Mouse (Mus musculus) embryonic facial prominence, embryonic 14.5 days (tissue): ENCODE results near the gene Grin2b. TPM values are rescaled to one million over a fixed set of nuclear protein-coding genes. Genes with fewer than 3 reads are reported as not detected.

Experiments
- ATAC-seq: fragments of 200-750 bp; cut with Nextera tagmentation; 2 replicates; pipeline ENCODE4 v1.8.0; 2017; ENCODE audit warnings: low read depth, moderate number of reproducible peaks, moderate TSS enrichment
- DNase-seq: peaks from one replicate; pipeline ENCODE4 v3.0.0-alpha.2; 2015; ENCODE audit warnings: low spot score
- H3K27ac ChIP-seq: fragments of 300-500 bp; sonication (generic); replicated peaks from 2 replicates; pipeline ENCODE4 v1.5.1; 2014; ENCODE audit warnings: low read depth, mild to moderate bottlenecking, low read length, moderate library complexity
- H3K27me3 ChIP-seq: fragments of 300-500 bp; sonication (generic); replicated peaks from 2 replicates; pipeline ENCODE4 v1.6.1; 2014; ENCODE audit warnings: low read length; ENCODE audit not compliant: control insufficient read depth, insufficient read depth
- H3K36me3 ChIP-seq: fragments of 300-500 bp; sonication (generic); 2 replicates; pipeline ENCODE4 v1.6.1; 2014; ENCODE audit warnings: low read length, mixed read lengths; ENCODE audit not compliant: control insufficient read depth, insufficient read depth
- H3K4me1 ChIP-seq: fragments of 300-500 bp; sonication (generic); 2 replicates; pipeline ENCODE4 v1.6.1; 2014; ENCODE audit warnings: antibody characterized with exemption, low read length; ENCODE audit not compliant: control insufficient read depth, insufficient read depth
- H3K4me2 ChIP-seq: fragments of 300-500 bp; sonication (generic); 2 replicates; pipeline ENCODE4 v1.6.1; 2014; ENCODE audit warnings: low read depth, mild to moderate bottlenecking, low read length, moderate library complexity, mixed read lengths
- H3K4me3 ChIP-seq: fragments of 300-500 bp; sonication (generic); 2 replicates; pipeline ENCODE4 v1.5.1; 2014; ENCODE audit warnings: low read depth, mild to moderate bottlenecking, low read length
- H3K9ac ChIP-seq: fragments of 300-500 bp; sonication (generic); 2 replicates; pipeline ENCODE4 v1.6.1; 2014; ENCODE audit warnings: low read depth, mild to moderate bottlenecking, low read length, moderate library complexity, mixed read lengths
- H3K9me3 ChIP-seq: fragments of 300-500 bp; sonication (generic); 2 replicates; pipeline ENCODE4 v1.6.1; 2016; ENCODE audit warnings: low read length; ENCODE audit not compliant: control insufficient read depth
- WGBS: fragments of 180-500 bp; shearing (Covaris S2); extraction: QIAGEN DNeasy Blood & Tissue Kit; methylation state at CpG from one replicate; pipeline ENCODE4 v1.1.7; 2014; 5-methylcytosine and 5-hydroxymethylcytosine counted together
- polyA plus RNA-seq: library from polyadenylated mRNA; unstranded; fragments of >200 nt; fragmentation: Nextera tagmentation; extraction: Ambion mirVana; gene quantifications from 2 replicates; pipeline ENCODE4 v1.2.1, GENCODE M21; 2014

The Grin2b gene
- polyA plus RNA-seq, 1 experiment from 2014 or later = 2.1 TPM

DNA sequence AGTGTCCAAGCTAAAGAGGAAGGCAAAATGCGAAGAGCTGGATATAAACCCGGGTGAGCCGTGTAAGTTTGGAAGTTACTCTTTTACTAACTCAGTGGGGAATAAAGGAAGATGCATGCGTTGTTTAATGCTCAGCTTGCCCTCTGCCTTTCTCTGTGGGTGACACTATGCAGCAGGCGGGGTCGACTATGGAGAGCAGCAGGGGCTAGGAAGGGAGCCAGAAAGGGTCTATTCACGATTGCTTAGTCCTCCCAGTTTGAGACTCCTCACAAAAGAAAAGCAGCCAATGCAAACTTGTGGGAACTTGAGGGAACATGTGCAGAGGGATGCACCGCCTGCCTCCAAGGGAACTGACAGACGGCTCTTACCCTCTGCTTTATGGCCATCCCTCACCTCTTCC lies 211.5 kb downstream of the Grin2b start:
- DNase-seq (no peak), ATAC-seq (no peak)
- H3K4me3 ChIP-seq = no peak overlapping the region
- no peaks in the 10 kb centered on the region for H3K4me1 ChIP-seq
- no peak overlapping the region for H3K27ac ChIP-seq
- H3K27me3 ChIP-seq = no peaks in the 10 kb centered on the region
- 0 out of 2 replicates have a peak, but pooled peaks cover 10% of the 10 kb centered on the region for H3K9me3 ChIP-seq
- no peak overlapping the region for H3K9ac ChIP-seq
- no peaks in the 10 kb centered on the region for H3K36me3 ChIP-seq
- no peak overlapping the region for H3K4me2 ChIP-seq
- WGBS = 51% methylated on average over 9 of the region's 9 CpGs

DNA sequence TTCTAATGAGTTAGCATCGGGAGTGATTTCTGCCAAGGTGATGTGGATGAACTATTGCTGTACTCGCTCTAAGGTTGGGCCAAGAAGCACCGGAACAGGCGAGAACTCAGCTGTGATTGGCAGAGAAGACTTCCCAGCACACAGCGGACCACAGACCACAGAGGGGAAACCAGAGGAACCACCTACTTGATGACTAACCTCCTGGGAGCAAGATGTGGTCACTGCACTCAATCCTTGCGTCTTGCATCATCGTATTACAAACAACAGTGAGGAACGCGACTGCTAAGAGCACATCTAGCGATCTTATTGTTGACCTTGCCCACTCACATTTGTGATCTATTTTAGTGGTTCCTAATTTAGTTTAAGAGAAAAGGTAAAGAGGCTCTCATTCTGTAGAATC lies 213.7 kb downstream of the Grin2b start:
- WGBS = 92% methylated on average over 10 of the region's 10 CpGs
- no peak overlapping the region for H3K4me2 ChIP-seq

DNA sequence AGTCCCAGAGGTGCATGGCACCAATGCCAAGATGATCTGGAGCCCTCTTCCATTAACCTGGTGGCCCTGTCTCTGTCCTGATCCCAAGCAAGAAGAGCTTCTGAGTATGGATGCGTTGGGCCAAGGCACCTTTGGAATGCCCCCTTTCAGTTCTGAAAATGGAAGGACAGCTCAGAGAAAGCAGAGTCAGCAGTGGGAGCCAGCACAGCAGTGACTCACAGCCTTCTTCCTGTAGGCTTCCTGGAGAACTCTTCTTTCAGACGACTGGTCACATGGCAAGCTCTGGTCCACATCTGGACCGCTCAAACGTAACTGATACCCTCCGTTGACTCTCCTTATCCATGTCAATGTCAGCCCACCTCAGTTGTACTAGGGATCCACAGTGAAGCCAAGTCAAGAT lies 221.6 kb downstream of the Grin2b start:
- Histone ChIP-seq H3K9me3 (no peaks in the 10 kb centered on the region), H3K4me1 (no peaks in the 10 kb centered on the region), H3K27me3 (no peaks in the 10 kb centered on the region), H3K4me3 (no peak overlapping the region), H3K9ac (no peak overlapping the region), H3K4me2 (no peak overlapping the region), H3K36me3 (no peaks in the 10 kb centered on the region), H3K27ac (no peak overlapping the region)
- 69% methylated on average over 5 of the region's 5 CpGs for WGBS
- ATAC-seq = no peak
- DNase-seq = no peak

More for the DNA sequence above, 213.7 kb downstream of the Grin2b start:
- Histone ChIP-seq H3K27me3 (no peaks in the 10 kb centered on the region), H3K4me3 (no peak overlapping the region), H3K36me3 (no peaks in the 10 kb centered on the region), H3K9me3 (0 out of 2 replicates have a peak, but pooled peaks cover 10% of the 10 kb centered on the region), H3K9ac (no peak overlapping the region), H3K4me1 (no peaks in the 10 kb centered on the region), H3K27ac (no peak overlapping the region)
- DNase-seq = peak; percentile 28
- no peak for ATAC-seq

DNA sequence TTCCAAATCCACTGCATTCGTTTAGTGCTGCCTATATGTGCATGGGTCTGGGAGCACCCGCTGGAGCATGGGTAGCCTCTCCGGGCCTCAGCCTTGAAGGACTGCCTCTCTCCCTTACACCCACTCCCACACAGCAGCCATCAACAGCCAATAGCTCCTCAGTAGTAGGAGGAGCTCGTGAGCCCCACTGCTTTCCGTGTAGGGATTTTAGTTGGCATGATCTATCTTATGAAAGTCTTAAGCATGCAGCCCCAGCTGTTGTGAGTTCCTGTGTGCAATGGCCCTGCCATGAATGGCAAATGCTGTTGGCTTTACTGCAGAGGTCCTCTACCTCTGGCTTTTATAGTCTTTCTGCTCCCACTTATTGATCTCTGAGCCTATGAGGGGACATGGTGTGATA lies 227.8 kb downstream of the Grin2b start:
- H3K27ac ChIP-seq = no peak overlapping the region
- ATAC-seq = no peak
- 84% methylated on average over 5 of the region's 5 CpGs for WGBS

DNA sequence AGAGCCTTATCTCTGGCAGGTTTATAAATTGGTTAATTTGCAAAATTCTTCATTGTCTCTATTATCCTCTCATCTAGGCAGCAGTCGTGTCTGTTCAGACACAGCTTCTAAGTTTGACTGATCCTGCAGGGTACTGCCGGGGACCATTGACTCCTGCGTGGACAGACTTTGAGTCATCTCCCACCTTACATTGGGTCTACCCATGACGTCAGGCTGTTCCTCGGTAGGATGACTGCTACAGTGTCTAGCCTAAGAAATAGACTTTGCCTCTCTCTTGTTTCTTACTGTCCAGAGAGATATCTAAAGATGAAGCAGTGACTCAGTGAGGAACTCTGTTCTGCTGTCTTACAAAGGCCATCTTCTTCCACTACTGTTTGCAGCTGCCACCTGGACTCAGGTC lies 229.0 kb downstream of the Grin2b start:
- H3K4me3 ChIP-seq = no peak overlapping the region
- H3K36me3 ChIP-seq = no peaks in the 10 kb centered on the region
- no peak for ATAC-seq
- DNase-seq = no peak
- H3K9me3 ChIP-seq = no peaks in the 10 kb centered on the region
- no peaks in the 10 kb centered on the region for H3K27me3 ChIP-seq
- no peak overlapping the region for H3K4me2 ChIP-seq
- no peak overlapping the region for H3K27ac ChIP-seq
- no peak overlapping the region for H3K9ac ChIP-seq
- WGBS = 83% methylated on average over 5 of the region's 5 CpGs
- no peaks in the 10 kb centered on the region for H3K4me1 ChIP-seq

More for the DNA sequence above, 227.8 kb downstream of the Grin2b start:
- Histone ChIP-seq H3K4me2 (no peak overlapping the region), H3K9ac (no peak overlapping the region), H3K4me1 (no peaks in the 10 kb centered on the region), H3K27me3 (no peaks in the 10 kb centered on the region), H3K9me3 (no peaks in the 10 kb centered on the region), H3K4me3 (no peak overlapping the region), H3K36me3 (no peaks in the 10 kb centered on the region)
- DNase-seq = no peak

DNA sequence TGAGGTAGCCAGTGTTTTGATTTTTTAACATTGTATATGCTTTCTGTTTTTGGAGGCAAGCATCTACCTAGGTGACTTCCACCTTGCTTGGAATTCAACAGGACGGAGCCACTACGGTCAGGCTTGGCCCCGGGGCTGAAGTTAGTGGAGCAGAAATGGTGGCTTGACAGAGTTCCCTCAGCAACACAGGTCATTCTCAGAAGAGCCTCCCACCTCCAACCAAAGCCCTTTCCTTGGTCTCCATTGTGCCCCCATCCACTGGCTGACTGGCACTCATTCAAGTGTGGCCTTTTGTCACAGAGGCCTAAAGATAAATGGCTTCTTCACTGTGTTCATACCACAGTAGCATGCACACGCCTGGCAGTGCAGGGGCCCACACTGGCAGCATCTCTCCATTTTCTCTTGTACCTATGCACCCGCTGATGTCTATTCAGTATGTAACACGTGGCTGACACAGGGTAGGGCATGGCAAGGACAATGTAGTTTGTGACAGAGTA lies 230.1 kb downstream of the Grin2b start:
- Histone ChIP-seq H3K4me3 (no peak overlapping the region), H3K36me3 (no peaks in the 10 kb centered on the region), H3K9me3 (no peaks in the 10 kb centered on the region), H3K27ac (no peak overlapping the region), H3K9ac (no peak overlapping the region), H3K4me1 (no peaks in the 10 kb centered on the region), H3K4me2 (no peak overlapping the region), H3K27me3 (no peaks in the 10 kb centered on the region)
- no peak for ATAC-seq
- WGBS = 88% methylated on average over 6 of the region's 6 CpGs
- no peak for DNase-seq

DNA sequence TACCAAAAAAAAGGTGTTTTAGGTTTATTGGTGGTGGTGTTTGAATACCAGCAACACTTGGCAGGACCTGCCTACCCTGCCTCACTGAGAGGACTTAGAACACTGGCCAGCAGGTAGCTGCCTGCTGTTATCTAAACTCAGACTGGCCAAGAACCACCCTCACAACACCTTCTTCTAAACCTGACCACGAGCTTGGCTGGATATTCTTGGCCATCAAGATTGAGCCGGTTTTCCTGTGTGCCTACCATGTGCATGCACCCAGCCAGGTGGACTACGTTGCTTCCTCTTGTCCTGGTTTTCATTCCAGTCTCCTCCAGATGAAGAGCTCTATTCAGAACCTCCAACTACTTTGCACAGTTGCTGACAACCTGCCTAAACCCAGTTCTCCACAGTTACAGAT lies 240.4 kb downstream of the Grin2b start:
- no peaks in the 10 kb centered on the region for H3K9me3 ChIP-seq
- H3K9ac ChIP-seq = no peak overlapping the region
- no peaks in the 10 kb centered on the region for H3K27me3 ChIP-seq
- no peak overlapping the region for H3K27ac ChIP-seq
- WGBS = 89% methylated on average over 3 of the region's 3 CpGs
- no peak overlapping the region for H3K4me3 ChIP-seq
- no peaks in the 10 kb centered on the region for H3K36me3 ChIP-seq
- H3K4me2 ChIP-seq = no peak overlapping the region
- ATAC-seq (no peak), DNase-seq (no peak)
- H3K4me1 ChIP-seq = no peaks in the 10 kb centered on the region

DNA sequence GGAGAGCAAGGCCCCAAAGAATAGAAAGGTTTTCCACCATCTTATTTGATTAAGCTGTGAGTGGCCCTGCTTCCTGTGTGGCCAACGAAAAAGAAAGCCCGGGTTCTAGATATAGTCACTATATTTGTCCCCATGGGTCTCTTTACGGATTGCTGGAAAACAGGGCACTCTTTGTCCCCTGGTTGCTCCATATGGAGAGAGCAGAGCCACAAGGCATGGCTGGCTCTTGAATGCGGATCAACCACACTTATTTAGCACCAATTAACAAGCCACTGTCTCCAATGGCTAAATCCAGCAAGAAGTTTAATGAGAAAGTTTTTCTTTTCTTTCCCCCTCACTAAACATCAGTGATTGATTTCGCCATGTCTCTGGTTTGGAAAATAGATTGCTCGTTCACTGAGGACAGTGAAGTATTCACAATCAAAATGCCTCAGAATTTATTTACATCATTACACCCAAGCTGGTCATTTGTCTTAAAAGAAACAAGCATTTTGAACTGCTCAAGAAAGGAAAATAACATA lies 240.9 kb downstream of the Grin2b start:
- Histone ChIP-seq H3K4me1 (no peaks in the 10 kb centered on the region), H3K9me3 (no peaks in the 10 kb centered on the region), H3K27me3 (no peaks in the 10 kb centered on the region), H3K4me2 (no peak overlapping the region), H3K9ac (no peak overlapping the region), H3K27ac (no peak overlapping the region), H3K4me3 (no peak overlapping the region), H3K36me3 (no peaks in the 10 kb centered on the region)
- ATAC-seq (no peak), DNase-seq (no peak)
- 69% methylated on average over 6 of the region's 6 CpGs for WGBS

DNA sequence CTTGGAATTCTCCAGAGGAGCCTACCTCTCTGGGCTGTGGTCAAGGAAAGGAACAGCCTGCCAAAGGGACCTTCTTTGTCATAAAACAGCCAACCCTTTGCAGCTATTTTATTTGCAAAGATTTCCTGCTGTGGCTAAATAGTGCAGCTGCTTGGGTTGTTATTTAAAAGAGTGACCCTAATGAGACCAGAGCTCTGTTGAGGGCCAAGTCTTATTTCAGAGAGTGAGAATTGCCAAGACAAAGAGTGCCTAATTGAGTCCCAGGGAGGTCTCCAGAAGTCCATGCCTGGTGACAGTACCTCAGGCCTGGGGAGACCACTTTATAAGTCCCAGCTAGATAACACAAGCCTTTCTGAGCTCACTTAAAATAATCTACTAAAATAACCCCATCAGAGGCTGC lies 255.6 kb downstream of the Grin2b start:
- Histone ChIP-seq H3K4me3 (no peak overlapping the region), H3K9ac (no peak overlapping the region), H3K27me3 (no peaks in the 10 kb centered on the region), H3K4me2 (no peak overlapping the region), H3K36me3 (no peaks in the 10 kb centered on the region), H3K27ac (no peak overlapping the region), H3K9me3 (no peaks in the 10 kb centered on the region), H3K4me1 (no peaks in the 10 kb centered on the region)
- no peak for DNase-seq
- no peak for ATAC-seq
